Mouse (Mus musculus): ENCODE results near the gene Banp. TPM values are rescaled to one million over a fixed set of nuclear protein-coding genes. Genes with fewer than 3 reads are reported as not detected.

Gene Banp
- 33.4 TPM for polyA plus RNA-seq (2017; shearing (Covaris generic))

DNA sequence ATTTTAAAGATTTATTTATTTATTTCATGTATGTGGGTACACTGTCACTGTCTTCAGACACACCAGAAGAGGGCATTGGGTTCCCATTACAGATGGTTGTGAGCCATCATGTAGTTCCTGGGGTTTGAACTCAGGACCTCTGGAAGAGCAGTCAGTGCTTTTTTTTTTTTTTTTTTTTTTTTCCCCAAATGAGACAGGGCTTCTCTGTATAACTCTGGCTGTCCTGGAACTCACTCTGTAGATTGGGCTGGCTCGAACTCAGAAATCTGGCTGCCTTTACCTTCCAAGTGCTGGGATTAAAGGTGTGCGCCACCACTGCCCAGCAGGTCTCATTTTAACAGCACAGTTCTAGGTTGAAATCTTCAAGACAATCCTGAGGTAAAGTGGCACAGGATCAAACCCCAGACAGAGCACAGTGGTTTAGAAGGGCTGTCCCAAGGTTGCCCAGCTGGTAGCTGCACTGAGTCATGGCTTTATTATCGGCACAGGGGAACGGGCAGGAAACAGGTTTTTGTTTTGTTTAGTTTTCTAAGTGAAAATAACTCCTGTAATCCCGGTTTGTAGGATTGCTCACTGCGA is at the start of gene Banp:
Banp (plus strand) TSS at position 529 of the 579 bp plus-strand sequence.

DNA sequence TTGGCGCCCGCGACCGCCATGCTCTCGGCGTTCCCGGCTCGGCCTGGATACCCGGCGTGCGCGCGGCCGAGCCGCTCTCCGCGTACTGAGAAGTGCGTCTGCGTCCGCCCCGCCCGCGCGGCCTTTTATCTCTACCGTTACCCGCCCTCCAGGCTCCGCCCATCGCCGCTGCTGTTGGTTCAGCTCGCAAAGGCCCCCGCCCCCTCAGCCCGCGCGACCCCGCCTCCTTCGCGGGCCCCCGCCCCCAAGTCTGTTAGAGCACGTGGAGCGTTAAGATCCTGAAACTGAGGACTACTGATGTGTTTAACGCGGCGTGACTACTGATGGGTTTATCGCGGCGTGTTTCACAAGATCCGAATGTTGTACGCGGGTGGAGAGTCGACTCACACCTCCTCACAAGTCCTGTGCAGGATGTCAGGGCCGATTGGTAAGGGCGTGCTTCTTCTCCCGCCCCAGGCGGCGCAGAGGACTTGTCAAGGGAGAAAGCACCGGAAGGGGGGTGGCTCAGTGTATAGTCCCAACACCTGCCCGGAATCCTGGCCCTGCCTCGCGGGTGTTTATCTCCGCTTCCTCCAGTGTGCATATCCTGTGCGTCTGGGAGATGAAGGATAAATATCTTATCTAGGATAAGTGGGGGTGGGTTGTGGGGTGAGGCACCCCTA is 41.8 kb upstream of the Banp start, which contains the start of gene Slc7a5:
Slc7a5 (minus strand) TSS at position 108 of the 662 bp plus-strand sequence.

DNA sequence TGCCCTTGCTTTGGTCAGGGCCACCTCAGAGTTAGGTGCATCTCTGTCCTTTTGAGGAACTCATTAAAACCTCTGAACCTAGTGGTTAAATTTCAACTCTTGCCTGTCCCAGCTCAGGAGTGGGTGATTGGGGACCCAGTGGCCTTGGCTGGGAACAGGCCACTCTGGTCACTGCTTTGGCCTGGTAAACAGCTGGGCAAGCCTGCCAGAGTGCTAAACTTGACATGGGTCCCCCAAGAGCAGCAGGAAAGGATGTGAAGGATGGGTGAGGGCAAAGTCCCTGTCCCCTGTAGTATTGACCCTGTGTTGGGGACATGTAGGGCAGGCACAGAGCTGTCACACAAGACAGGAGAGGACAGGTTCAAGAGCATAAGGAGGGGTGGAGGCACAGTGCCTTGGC is 4.7 kb upstream of the Banp start, which contains the start of gene Car5a:
Car5a (minus strand) TSS at position 74 of the 400 bp plus-strand sequence.

Other genes with a start within 250 kb of the Banp start
- gene Jph3, start 220.1 kb upstream of the Banp start, polyA plus RNA-seq (2017; shearing (Covaris generic)) = not detected
- gene Klhdc4, start 120.2 kb upstream of the Banp start, polyA plus RNA-seq (2017; shearing (Covaris generic)) = 44.9 TPM
- gene Slc7a5, start 42.1 kb upstream of the Banp start, polyA plus RNA-seq (2017; shearing (Covaris generic)) = 55.6 TPM
- not detected for gene Car5a, start 4.8 kb upstream of the Banp start, polyA plus RNA-seq (2017; shearing (Covaris generic))

All from naive thymus-derived CD4-positive, alpha-beta T cell, adult 5 months (primary cell).